Mouse (Mus musculus): ENCODE data around the gene Morf4l1. TPM values are rescaled to one million over a fixed set of nuclear protein-coding genes. Genes with fewer than 3 reads are reported as not detected.
"Not testable (repeated sequence)": the region's sequence is repeated elsewhere in the genome, so short reads cannot be mapped to it uniquely, and the experiment has no call there.

Morf4l1 gene
- polyA plus RNA-seq, 1 experiment: 520 TPM

GRCm38 (mm10) chr9:90069485-90069884 lies 45.1 kb downstream of the Morf4l1 start:
- 77% methylated on average over 7 of the region's 7 CpGs for WGBS
- Histone ChIP-seq H3K27me3 (ENCODE audit: control insufficient read depth, insufficient read depth, low read length) (no peaks in the 10 kb centered on the region), H3K4me1 (ENCODE audit: control insufficient read depth, insufficient read depth, low read length) (no peaks in the 10 kb centered on the region; the same call in 1 of the 2 replicates), H3K27ac (ENCODE audit: insufficient read depth, low read length) (no peak overlapping the region), H3K4me3 (replicated peaks; ENCODE audit: insufficient read depth, low read depth, low read length) (no peak overlapping the region)
- no peak for TF ChIP-seq CTCF (IDR thresholded peaks at IDR 0.05; ENCODE audit: borderline replicate concordance, insufficient read depth, low read depth, low read length)
- TF ChIP-seq POLR2A (IDR thresholded peaks at IDR 0.05; ENCODE audit: borderline replicate concordance, insufficient read depth, low read length): no peak
- no peak for DNase-seq

GRCm38 (mm10) chr9:90068786-90069185 lies 45.8 kb downstream of the Morf4l1 start:
- DNase-seq: no peak
- no peaks in the 10 kb centered on the region; the same call in 1 of the 2 replicates for H3K4me1 ChIP-seq (ENCODE audit: control insufficient read depth, insufficient read depth, low read length)
- 94% methylated on average over 6 of the region's 6 CpGs for WGBS
- no peak overlapping the region for H3K27ac ChIP-seq (ENCODE audit: insufficient read depth, low read length)
- H3K27me3 ChIP-seq (ENCODE audit: control insufficient read depth, insufficient read depth, low read length): no peaks in the 10 kb centered on the region
- TF ChIP-seq POLR2A (IDR thresholded peaks at IDR 0.05; ENCODE audit: borderline replicate concordance, insufficient read depth, low read length): no peak
- TF ChIP-seq CTCF (IDR thresholded peaks at IDR 0.05; ENCODE audit: borderline replicate concordance, insufficient read depth, low read depth, low read length): no peak
- no peak overlapping the region for H3K4me3 ChIP-seq (replicated peaks; ENCODE audit: insufficient read depth, low read depth, low read length)

- TF ChIP-seq CTCF (IDR thresholded peaks at IDR 0.05; ENCODE audit: borderline replicate concordance, insufficient read depth, low read depth, low read length): no peak
- no peak for TF ChIP-seq POLR2A (IDR thresholded peaks at IDR 0.05; ENCODE audit: borderline replicate concordance, insufficient read depth, low read length)
- WGBS: 79% methylated on average over 2 of the region's 2 CpGs
- no peaks in the 10 kb centered on the region; the same call in 1 of the 2 replicates for H3K4me1 ChIP-seq (ENCODE audit: control insufficient read depth, insufficient read depth, low read length)
Measured at GRCm38 (mm10) chr9:90067341-90067740, 47.2 kb downstream of the Morf4l1 start.

GRCm38 (mm10) chr9:90060932-90061331 lies 53.6 kb downstream of the Morf4l1 start:
- H3K27me3 ChIP-seq (ENCODE audit: control insufficient read depth, insufficient read depth, low read length); DNase-seq; H3K4me1 ChIP-seq (ENCODE audit: control insufficient read depth, insufficient read depth, low read length); H3K4me3 ChIP-seq (replicated peaks; ENCODE audit: insufficient read depth, low read depth, low read length); H3K27ac ChIP-seq (ENCODE audit: insufficient read depth, low read length): not testable (repeated sequence)
- 94% methylated on average over 5 of the region's 5 CpGs for WGBS

More at GRCm38 (mm10) chr9:90067341-90067740, 47.2 kb downstream of the Morf4l1 start:
- Histone ChIP-seq H3K4me3 (replicated peaks; ENCODE audit: insufficient read depth, low read depth, low read length) (no peak overlapping the region), H3K27ac (ENCODE audit: insufficient read depth, low read length) (no peak overlapping the region), H3K27me3 (ENCODE audit: control insufficient read depth, insufficient read depth, low read length) (no peaks in the 10 kb centered on the region)
- no peak for DNase-seq

GRCm38 (mm10) chr9:90060574-90060875 lies 54.0 kb downstream of the Morf4l1 start:
- Histone ChIP-seq H3K4me1 (ENCODE audit: control insufficient read depth, insufficient read depth, low read length) (no peaks in the 10 kb centered on the region), H3K27me3 (ENCODE audit: control insufficient read depth, insufficient read depth, low read length) (no peaks in the 10 kb centered on the region), H3K4me3 (replicated peaks; ENCODE audit: insufficient read depth, low read depth, low read length) (no peak overlapping the region), H3K27ac (ENCODE audit: insufficient read depth, low read length) (no peak overlapping the region)
- no peak for DNase-seq
- TF ChIP-seq CTCF (IDR thresholded peaks at IDR 0.05; ENCODE audit: borderline replicate concordance, insufficient read depth, low read depth, low read length): no peak
- no peak for TF ChIP-seq POLR2A (IDR thresholded peaks at IDR 0.05; ENCODE audit: borderline replicate concordance, insufficient read depth, low read length)
- 52% methylated on average over 2 of the region's 2 CpGs for WGBS

- DNase-seq: no peak
- no peak for TF ChIP-seq CTCF (IDR thresholded peaks at IDR 0.05; ENCODE audit: borderline replicate concordance, insufficient read depth, low read depth, low read length)
- TF ChIP-seq POLR2A (IDR thresholded peaks at IDR 0.05; ENCODE audit: borderline replicate concordance, insufficient read depth, low read length): no peak
- WGBS: 93% methylated on average over 9 of the region's 9 CpGs
- H3K27me3 ChIP-seq (ENCODE audit: control insufficient read depth, insufficient read depth, low read length): no peaks in the 10 kb centered on the region
- H3K4me1 ChIP-seq (ENCODE audit: control insufficient read depth, insufficient read depth, low read length): no peaks in the 10 kb centered on the region
- no peak overlapping the region for H3K27ac ChIP-seq (ENCODE audit: insufficient read depth, low read length)
- H3K4me3 ChIP-seq (replicated peaks; ENCODE audit: insufficient read depth, low read depth, low read length): no peak overlapping the region
Measured at GRCm38 (mm10) chr9:90059828-90060573, 54.6 kb downstream of the Morf4l1 start.

GRCm38 (mm10) chr9:90056716-90057115 lies 57.9 kb downstream of the Morf4l1 start:
- TF ChIP-seq CTCF (IDR thresholded peaks at IDR 0.05; ENCODE audit: borderline replicate concordance, insufficient read depth, low read depth, low read length) (no peak), POLR2A (IDR thresholded peaks at IDR 0.05; ENCODE audit: borderline replicate concordance, insufficient read depth, low read length) (no peak)
- H3K4me1 ChIP-seq (ENCODE audit: control insufficient read depth, insufficient read depth, low read length): no peaks in the 10 kb centered on the region
- DNase-seq: no peak
- WGBS: 19% methylated on average over 2 of the region's 2 CpGs
- peaks cover 2% of the 10 kb centered on the region; the same call in 1 of the 2 replicates for H3K27me3 ChIP-seq (ENCODE audit: control insufficient read depth, insufficient read depth, low read length)
- no peak overlapping the region for H3K27ac ChIP-seq (ENCODE audit: insufficient read depth, low read length)
- H3K4me3 ChIP-seq (replicated peaks; ENCODE audit: insufficient read depth, low read depth, low read length): no peak overlapping the region

- Histone ChIP-seq H3K4me1 (ENCODE audit: control insufficient read depth, insufficient read depth, low read length) (no peaks in the 10 kb centered on the region), H3K27me3 (ENCODE audit: control insufficient read depth, insufficient read depth, low read length) (peaks cover 2% of the 10 kb centered on the region; the same call in 1 of the 2 replicates), H3K4me3 (replicated peaks; ENCODE audit: insufficient read depth, low read depth, low read length) (no peak overlapping the region), H3K27ac (ENCODE audit: insufficient read depth, low read length) (no peak overlapping the region)
- no peak for TF ChIP-seq POLR2A (IDR thresholded peaks at IDR 0.05; ENCODE audit: borderline replicate concordance, insufficient read depth, low read length)
- TF ChIP-seq CTCF (IDR thresholded peaks at IDR 0.05; ENCODE audit: borderline replicate concordance, insufficient read depth, low read depth, low read length): no peak
- WGBS: 92% methylated on average over 3 of the region's 3 CpGs
- no peak for DNase-seq
Measured at GRCm38 (mm10) chr9:90055911-90056310, 58.7 kb downstream of the Morf4l1 start.

All from cerebellum, adult 2 months (tissue).